Mouse (Mus musculus): ENCODE data around the gene Plod1.

Gene Plod1

DNA sequence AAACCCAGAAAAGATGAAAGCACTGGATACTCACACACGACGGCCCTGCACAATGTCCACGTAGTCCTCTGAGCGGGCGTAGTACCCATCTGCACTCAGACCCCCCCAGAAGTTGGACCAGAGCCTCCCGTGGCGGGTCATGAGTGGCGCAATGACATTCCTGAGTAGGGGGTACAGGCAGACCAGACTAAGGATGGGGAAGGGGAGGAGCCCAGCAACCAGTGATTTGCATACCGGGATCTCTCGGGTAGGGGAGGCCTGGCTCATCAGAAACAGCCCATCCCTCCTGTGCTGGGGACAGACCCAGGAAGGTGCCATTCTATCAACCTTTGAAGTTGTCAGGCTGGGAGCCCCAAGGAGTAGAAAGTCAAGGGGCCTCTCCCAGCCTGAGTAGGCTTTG lies 15.6 kb downstream of the Plod1 start:
- no peak for TF ChIP-seq GATA4 (IDR thresholded peaks at IDR 0.05; ENCODE audit: insufficient replicate concordance, low read length)

DNA sequence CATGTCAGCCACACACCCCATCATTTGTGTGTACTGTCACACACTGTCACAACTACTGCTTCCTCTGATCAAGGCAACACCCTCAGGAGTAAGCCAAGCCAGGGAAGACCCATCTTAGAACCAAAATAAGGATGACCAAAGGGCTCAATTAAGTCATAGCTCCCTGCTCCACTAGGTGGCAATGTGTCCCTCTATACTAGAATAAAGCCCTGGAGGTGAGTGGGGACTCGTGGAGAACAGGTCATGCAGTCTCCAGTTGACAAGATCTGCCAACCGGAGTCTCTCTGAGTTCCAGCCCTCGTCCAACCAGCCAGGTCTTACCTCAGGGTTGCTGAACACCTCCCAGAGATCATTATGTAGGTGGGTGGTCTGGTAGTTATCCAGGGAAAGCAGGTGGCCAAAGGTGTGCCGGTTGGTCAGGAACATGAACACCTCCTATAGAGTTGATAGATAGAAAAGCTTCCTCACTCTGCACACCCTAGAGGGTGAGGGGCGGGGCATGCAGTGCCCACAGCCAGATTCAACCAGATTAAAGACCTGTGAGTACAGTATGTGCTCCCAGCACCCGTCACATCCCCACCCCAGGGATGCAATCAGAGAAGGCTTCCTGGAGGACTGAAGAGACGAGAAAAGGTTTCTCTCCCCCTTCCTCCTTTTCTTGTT lies 18.0 kb downstream of the Plod1 start:
- no peak for TF ChIP-seq GATA4 (IDR thresholded peaks at IDR 0.05; ENCODE audit: insufficient replicate concordance, low read length)

DNA sequence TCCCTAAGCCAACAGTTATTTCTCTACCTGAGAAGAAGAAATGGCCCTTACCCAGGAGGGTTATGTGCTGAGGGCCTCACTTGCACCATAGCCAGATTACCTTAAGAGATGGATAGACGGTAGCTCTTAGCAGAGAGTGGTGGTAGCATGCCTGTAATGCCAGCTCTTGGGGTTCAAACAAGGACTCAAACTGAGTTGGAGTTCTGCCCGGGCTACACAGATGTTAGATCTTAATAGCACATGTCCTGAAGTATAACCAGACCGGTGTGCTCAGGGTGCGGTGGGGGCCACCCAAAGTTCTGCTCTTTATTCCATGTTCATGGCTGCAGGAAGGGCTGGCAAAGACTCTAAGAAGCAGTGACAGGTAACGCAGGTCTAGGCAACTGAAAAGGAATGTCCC lies 27.1 kb downstream of the Plod1 start:
- no peak for TF ChIP-seq GATA4 (IDR thresholded peaks at IDR 0.05; ENCODE audit: insufficient replicate concordance, low read length)

DNA sequence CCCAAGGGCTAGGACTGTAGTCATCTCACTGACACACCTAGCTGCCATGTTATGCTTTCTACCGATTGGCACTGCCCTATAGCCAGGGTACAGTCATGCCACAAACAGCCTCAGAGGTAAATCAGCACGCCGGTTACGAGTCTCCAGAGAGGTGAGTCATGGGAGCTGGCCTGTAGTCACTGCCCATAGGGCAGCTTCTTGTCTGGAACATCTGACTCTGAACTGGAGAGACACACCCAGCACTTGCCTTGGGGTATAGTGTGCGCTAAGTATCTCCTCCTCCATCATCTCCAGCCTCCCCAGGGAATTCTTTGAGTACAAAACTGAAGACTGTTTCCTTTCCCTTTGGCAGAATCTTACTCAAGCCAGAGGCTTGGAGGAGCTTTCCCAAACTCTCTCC lies 30.3 kb downstream of the Plod1 start:
- TF ChIP-seq GATA4 (IDR thresholded peaks at IDR 0.05; ENCODE audit: insufficient replicate concordance, low read length) = no peak

DNA sequence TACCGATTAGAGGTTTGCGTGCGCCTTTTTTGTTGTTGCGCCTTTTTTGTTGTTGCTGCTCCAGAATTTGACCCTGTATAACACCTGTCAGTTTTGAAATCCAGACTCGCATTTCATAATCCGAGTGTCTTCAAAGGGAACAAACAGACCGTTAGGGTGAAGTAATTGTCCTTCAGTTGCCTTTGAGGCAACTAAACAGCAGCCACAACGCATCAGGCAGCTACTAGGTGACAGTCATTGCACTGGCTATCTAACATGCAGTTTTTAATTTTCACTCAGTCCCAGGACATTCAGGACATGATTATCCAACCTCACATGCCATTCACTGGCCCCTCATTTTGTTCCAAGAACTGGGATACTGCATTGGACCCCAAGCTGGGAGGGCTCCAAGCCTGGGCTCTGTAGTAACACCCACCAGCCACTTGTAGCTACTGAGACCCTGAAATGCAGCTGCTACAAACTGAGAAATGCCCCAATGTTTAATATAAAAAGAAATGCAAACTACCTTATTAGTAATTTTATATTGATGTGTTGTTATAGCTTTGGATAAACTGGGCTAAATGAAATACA lies 31.4 kb downstream of the Plod1 start:
- TF ChIP-seq GATA4 (IDR thresholded peaks at IDR 0.05; ENCODE audit: insufficient replicate concordance, low read length) = no peak

DNA sequence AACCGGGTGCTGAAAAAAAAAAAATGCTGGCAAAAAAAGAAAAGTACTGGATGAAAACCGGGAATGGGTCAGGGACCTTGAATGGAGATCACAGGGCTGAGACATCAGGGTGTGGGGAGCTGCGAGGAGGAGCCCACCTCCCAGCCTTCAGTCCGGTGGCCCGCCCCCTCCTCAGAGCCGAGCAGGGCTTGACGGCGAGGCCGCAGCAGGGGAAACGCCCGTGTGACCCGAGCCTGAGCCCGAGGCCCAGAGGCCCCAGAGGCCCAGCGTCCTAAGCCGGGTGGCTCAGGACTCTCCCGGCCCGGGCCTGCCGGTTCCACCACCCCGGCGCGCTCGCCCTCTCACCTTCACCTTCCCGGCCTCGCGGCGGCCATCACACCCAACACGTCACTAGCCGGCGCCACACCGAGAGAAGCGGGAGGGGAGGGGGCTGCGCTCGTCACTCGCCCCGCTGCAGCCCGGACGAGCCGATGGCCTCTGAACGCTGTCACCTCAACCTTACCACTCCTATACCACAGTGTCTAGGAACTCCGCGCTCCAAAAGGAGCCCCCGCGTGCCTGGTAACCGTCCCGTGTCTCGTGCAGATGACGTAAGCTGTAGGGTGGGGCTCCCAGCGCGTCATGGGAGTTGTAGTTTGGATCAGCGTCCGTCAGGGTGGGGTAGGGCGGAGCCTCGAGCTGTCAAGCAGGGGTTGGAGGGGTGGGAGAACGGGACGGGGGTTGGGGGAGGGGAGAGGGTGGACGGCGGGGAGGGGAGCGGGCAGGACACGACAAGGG lies 32.1 kb downstream of the Plod1 start, which contains the start of gene Mfn2:
TSS of gene Mfn2 (minus strand) at position 392 of the 777 bp plus-strand sequence.
- TF ChIP-seq GATA4 (IDR thresholded peaks at IDR 0.05; ENCODE audit: insufficient replicate concordance, low read length) = no peak

DNA sequence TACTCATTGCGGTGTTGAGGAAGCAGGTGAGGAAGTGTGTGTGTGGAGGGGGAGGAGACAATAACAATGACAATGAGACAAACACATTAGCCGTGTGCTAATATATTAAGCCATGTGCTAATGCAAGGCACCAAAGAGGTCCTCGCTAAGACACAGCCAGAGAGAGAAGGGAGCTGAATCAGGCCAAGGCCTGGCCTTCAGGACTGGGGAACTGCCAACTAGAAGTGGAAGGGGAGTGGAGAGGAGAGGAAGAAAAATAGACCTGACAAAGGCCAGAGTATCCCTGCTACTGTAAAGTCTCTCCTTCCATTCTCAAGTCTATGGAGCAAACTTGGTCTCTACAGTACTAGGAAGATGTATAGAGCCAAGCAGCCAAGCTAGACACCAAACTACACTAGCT lies 33.0 kb downstream of the Plod1 start:
- no peak for TF ChIP-seq GATA4 (IDR thresholded peaks at IDR 0.05; ENCODE audit: insufficient replicate concordance, low read length)

DNA sequence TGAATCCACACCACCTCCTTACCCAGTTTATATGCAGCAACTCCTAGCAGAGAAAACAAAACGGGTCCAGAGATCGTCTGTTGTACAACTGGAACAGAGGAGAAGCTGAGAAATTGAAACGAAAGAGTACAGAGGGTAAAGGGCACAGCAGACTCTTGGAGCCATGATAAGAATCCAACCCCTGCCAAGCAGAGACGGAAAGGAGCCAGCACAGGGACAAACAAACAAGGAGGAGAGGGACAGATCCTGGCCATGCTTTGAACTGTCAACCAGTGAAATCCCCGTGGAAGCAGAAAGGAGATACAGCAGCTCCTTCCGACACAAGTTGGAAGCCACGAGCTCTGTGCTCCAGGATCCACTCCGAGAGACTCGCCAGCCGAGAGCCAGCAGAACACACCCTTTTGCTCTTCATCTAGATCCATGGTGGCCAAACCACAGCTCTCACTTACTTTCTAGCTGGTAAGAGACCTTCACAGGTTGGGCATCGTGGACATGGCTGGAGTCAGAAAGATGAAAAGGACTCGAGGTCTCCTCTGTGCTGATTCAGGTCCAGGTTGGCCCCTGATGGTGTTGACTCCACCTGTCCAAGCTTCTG lies 33.6 kb downstream of the Plod1 start:
- peak; percentile 29; the same call in 1 of the 2 replicates for TF ChIP-seq GATA4 (IDR thresholded peaks at IDR 0.05; ENCODE audit: insufficient replicate concordance, low read length)

DNA sequence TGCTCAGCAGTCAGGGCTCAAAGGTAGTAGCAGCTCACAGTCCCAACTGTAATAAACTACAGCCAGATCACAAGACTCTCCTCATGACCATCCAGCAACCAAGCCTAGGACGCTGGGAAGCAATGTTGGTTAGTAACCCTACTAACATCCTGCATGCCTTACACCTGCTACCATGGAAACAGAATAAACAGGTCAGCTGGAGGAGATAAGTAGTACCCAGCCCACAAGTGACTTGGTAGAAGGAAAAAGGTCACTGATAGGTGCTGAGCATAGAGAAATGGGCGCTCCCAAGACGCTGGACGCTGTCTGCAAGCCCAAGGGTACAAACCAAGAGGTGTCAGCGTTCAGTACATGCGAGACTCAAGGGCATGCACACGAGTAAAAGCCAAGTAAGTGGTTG lies 36.1 kb downstream of the Plod1 start:
- no peak for TF ChIP-seq GATA4 (IDR thresholded peaks at IDR 0.05; ENCODE audit: insufficient replicate concordance, low read length)

DNA sequence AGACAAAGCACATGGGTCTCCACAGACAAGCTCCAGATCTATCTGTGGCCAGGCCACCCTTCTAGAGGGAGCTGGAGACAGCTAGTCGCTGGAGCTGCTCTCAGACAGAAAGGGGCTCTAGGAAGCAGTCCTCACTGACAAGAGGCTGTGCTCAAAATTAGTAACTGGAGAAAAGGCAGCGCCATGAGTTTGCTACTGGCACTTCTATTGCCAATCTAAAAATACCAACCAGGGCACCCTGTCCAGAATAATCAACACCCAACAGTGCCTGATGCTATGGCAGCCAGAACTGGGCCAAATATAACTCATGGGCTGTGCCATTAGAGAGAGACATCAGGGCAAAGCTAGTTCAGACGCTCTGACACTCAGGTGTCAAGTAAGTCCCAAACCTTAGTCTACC lies 39.2 kb downstream of the Plod1 start:
- TF ChIP-seq GATA4 (IDR thresholded peaks at IDR 0.05; ENCODE audit: insufficient replicate concordance, low read length) = no peak

DNA sequence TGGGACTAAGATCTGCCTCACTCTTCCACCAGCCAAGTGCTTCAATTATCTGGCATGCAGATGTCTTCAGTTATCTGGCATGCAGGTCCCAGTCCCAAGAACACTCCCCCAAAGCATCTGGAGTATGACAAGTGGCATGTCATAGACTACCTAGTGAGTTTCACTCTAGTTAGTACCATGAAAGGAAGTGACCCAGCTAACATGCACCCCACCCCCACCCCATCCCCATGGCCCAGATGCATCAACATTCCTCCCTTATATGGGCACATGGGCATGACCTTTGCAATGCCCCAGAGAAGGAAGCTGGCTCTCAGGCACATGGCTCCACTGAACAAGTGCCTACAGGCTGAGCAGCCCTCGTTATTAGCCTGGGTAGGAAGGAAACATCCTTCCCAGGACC lies 40.2 kb downstream of the Plod1 start:
- no peak for TF ChIP-seq GATA4 (IDR thresholded peaks at IDR 0.05; ENCODE audit: insufficient replicate concordance, low read length)

DNA sequence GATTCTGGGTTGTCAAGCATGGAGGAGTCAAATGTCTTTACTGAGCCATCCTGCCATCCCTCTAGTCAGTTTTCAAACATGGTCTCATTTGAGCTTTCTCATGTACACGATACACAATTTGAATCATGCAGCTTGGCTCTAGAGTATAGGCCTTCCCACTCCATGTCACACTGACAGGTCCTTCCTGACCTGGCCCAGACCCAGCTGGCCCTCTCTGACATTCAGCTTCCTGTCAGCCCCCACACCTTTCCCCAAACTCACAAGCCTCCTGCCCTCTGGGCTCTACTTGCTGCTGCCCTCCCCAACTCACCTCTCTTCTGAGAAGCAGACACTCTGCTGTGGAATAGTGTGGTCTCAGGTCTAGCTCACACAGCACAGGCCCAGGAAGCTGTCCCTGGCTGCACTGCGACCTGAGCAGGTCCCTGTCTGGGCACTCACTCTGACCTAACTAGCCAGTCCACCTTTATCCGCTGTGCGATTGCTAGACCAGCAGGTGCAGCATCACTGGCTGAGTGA lies 40.7 kb downstream of the Plod1 start:
- no peak for TF ChIP-seq GATA4 (IDR thresholded peaks at IDR 0.05; ENCODE audit: insufficient replicate concordance, low read length)

DNA sequence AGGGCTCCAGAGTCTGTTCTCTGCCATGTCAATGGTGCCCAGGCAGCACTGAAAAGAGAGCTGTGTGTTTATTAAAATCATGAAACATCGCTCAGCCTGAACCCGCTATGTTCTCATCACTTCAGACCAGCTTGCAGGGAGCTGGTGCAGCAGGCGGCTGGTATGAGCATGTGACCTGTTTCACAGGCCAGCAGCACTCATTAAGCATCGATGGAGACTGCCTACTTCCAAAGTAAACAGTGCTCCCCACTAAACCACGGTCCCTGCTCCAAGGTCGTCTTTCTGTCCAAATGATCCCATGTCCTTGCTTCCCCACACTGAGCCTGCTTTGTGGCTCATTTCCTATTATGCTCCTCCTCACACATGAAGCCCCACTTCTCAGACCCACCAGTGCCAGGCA lies 46.2 kb downstream of the Plod1 start:
- TF ChIP-seq GATA4 (IDR thresholded peaks at IDR 0.05; ENCODE audit: insufficient replicate concordance, low read length) = no peak

DNA sequence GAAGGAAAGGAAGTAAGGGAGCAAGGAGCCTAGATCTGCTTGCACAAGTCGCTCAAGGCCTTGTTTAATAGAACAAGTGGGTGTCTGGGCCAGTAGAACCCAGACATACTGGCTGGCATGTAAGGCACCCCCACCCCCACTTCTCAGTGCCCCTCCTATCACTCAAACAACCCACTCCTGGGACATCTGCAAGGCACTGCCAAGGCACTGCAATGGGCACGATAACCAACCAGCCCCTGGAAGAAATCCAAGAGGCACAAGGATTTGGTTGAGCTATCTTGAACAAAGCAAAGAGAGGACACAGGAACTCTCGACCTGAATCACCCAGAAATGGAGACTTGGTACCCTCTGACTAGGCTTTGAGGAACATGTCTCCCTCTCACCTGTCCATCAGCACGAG lies 48.3 kb downstream of the Plod1 start:
- TF ChIP-seq GATA4 (IDR thresholded peaks at IDR 0.05; ENCODE audit: insufficient replicate concordance, low read length) = no peak

DNA sequence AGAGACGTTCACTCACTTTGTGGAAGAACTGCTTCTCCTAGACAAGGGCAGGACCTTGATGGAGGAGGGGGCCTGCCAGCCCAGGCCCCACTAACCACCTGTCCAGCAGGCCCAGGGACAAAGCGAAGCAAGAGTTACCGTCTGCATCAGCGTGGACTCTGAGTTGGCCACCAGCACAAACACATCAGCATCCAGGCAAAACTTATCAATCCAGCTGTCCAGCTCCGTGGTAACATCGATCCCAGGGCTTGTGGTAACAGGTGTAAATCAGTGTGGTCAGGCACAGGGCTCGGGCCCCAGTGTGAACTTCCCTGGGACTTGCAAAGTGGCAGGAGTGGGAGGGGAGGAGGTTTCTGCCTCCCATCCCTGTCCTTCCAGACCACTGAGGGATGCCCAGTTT lies 49.3 kb downstream of the Plod1 start:
- no peak for TF ChIP-seq GATA4 (IDR thresholded peaks at IDR 0.05; ENCODE audit: insufficient replicate concordance, low read length)

DNA sequence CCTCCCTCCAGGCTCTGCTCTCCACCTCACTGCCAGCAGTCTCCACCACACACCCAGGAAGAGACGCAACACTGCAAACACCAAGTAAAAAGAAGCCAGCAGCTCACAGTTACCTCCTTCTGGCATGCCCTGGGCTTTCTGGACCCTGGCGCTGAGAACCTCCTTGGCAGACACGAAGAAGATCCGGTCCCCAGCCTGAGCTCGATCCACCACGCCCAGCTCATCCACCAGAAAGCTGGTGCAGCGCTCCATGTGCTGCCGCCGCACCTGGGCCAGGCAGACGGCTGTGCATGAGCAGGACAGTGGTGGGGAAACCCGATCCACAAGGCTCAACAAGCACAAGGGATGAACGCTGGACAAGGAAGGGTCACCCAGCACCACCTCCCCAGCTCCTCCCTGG lies 50.4 kb downstream of the Plod1 start:
- no peak for TF ChIP-seq GATA4 (IDR thresholded peaks at IDR 0.05; ENCODE audit: insufficient replicate concordance, low read length)
